Mouse (Mus musculus) brain, embryonic 14.5 days (tissue): ENCODE results near the gene Lpar1.

Source experiments
- CTCF ChIP-seq: fragments of 200-500 bp; IDR thresholded peaks from 2 replicates; pipeline ENCODE4 v1.5.1; 2012; ENCODE audit warnings: inconsistent platforms, mild to moderate bottlenecking, moderate library complexity, borderline replicate concordance; ENCODE audit not compliant: insufficient read depth, insufficient read length; ENCODE audit errors: extremely low read depth
- POLR2A ChIP-seq: fragments of 200-500 bp; IDR thresholded peaks from 2 replicates; pipeline ENCODE4 v1.6.1; 2012; ENCODE audit warnings: mild to moderate bottlenecking, inconsistent platforms, borderline replicate concordance; ENCODE audit not compliant: poor library complexity, insufficient read depth, insufficient read length, severe bottlenecking; ENCODE audit errors: extremely low read depth

DNA sequence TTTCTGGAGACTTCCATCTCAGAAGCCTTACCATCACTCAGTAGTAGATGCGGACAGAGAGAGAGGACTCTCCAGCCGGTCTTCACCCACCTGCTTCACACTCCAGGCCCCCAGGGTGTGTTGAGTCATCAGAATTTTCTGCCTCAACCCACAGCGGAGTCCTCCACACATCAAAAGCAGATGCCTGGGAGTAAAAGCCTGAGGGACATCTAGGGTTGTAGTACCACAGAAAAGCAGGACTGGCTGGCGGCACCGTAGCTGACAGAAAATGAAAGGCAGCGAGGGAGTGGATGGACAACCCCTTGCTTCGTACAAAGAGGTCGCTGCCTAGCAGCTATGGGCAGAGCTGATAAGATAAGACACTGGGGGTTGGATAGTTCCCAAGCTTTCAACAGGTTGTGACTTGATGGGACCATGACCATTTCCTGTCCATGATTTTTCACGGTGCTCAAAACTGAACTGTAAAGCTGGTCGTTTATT lies 701 bp upstream of the Lpar1 start:
- no peak for TF ChIP-seq POLR2A
- no peak for TF ChIP-seq CTCF
